Mouse (Mus musculus) mouse embryonic stem cell (cell line): ENCODE data around the gene Moap1.

Source experiments
- in situ Hi-C, 2 experiments: fragments of 300-500 bp; cut with MboI; formaldehyde crosslinking; loops; 1 replicate in 1 of 2; 3 replicates in 1 of 2; pipeline ENCODE4 v1.14.3; 2019 to 2020; ENCODE audit warnings: low sequenced_read_pairs in 2 of 2, low pct_unique_long_range_greater_than_20kb in 1 of 2, mixed read lengths in 1 of 2; ENCODE audit not compliant: unreplicated experiment in 1 of 2

Moap1 gene

GRCm38 (mm10) chr12:102757055-102757688, 13.7 kb upstream of the Moap1 start:
- in situ Hi-C loops = loop anchor here in 1 of 2 experiments (25.0 kb wide), 1 partner anchor 770 kb away; the partner anchor contains the start of gene Cpsf2

DNA sequence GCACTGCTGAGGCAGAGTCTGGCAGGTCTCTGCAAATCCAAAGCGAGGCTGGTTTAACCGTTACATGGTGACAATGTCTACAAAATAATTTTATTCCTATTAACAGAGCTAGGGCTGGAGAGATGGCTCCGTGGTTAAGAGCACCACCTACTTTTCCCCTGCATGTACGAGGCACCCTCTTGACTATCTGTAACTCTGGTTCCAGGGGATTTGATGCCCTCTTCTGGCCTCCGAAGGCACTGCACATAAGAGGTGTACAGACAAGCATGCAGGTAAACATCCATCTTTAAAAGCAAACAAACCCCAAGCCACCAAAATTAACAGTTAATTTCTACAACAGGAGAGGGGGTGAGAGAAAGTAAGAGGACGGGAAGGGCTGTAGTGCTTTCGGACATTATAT, 12.8 kb upstream of the Moap1 start:
- in situ Hi-C loops = loop anchor here in 1 of 2 experiments (25.0 kb wide), 1 partner anchor 769 kb away; the partner anchor contains the start of gene Cpsf2

- in situ Hi-C loops = no loop called here
Observed at GRCm38 (mm10) chr12:102748256-102748655, 4.8 kb upstream of the Moap1 start.

DNA sequence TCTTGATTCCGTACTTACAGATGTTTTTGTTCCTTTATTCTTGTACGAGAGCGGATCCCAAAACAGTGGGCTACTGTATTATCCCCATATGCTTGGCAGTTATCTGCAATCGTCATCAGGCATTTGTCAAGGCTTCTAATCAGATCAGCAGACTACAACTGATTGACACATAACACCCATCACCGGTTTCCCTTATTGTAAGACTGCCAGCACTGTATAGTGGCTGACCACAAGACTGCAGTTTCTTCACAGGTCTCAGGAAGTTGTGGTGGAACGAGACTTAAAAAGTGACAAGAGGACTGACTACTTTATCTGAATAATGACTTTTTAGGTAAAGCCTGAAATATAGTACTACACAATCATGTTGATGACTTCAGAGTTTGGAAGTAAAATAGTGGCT, 1.4 kb upstream of the Moap1 start:
- in situ Hi-C loops = no loop called here

GRCm38 (mm10) chr12:102743036-102743588, 349 bp downstream of the Moap1 start:
- in situ Hi-C loops = no loop called here

DNA sequence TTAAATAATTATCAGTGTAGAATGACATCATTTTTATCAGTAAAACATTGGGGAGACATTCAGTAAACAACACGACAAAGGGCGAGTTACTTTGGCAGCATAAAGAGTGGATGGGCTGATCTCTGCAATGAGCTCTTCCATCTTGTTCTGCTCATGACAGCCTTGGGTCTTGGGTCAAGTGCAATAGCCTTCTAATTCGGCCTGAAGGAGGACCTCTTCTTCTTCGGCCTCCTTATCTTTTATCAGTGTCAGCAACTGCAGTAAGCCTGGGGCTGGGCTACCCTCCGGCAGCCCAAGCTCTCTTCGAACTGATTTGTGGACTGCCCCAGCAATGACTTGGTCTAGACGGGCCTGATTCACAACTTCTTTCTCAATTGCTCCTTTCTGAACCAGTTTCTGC, 1.4 kb downstream of the Moap1 start:
- in situ Hi-C loops = no loop called here

GRCm38 (mm10) chr12:102740285-102740684, 3.2 kb downstream of the Moap1 start:
- in situ Hi-C loops = no loop called here

- in situ Hi-C loops = no loop called here
Observed at GRCm38 (mm10) chr12:102739096-102739495, 4.4 kb downstream of the Moap1 start.

DNA sequence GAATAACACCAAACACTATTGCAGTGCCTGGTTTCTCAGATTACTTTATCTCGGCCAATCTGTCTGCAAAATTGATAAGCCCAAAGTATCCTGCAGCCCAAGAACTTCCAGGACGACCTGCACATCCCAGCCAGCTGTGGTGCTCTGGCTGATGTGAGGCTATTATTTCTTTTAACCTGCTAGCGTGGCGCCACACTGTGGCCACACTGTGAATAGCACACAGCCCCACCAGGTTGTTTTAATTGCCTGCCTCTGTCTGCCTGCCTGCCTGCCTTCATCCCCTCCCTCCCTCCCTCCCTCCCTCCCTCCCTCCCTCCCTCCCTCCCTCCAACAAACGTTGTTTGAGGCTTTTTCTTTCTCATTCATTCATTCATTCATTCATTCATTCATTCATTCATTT, 10.1 kb downstream of the Moap1 start:
- in situ Hi-C loops = no loop called here

DNA sequence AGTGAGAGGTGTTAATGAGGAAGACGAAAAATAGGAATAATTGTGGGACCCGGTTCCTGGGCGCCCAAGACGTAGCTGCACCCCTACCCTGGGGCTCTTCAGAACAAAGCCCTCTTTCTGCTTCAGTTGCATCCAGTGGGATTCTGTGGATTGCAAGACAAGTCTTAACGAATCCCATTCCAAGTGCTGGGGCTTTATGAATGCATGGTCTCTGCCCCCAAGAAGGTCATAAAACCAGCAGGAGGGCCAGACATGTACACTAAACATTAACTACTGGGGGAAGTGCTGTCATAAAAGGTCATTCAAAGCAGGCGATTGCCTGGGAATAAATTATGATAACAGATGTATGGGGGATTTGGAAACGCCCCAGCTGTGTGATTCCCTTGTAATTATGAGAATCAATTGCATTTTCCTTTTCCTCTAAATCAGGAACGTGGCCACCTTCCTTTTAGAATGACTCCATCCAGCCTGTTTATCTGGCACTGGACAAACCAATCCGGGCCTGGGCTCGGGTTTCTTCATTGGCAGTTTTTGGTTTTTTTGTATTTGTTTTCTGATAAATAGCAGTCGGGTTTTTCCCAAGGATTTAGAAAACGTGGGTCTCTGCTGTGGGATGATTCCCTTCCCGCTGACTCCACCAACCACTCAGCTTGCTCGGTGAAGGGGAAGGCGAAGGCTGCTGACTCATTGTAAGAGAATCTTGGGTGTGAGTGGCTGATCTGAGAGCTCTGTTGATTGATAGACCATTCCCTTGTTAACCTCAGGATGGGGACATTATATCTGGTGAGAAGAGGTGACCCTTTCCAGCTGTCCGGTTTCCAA, 12.5 kb downstream of the Moap1 start:
- in situ Hi-C loops = no loop called here

DNA sequence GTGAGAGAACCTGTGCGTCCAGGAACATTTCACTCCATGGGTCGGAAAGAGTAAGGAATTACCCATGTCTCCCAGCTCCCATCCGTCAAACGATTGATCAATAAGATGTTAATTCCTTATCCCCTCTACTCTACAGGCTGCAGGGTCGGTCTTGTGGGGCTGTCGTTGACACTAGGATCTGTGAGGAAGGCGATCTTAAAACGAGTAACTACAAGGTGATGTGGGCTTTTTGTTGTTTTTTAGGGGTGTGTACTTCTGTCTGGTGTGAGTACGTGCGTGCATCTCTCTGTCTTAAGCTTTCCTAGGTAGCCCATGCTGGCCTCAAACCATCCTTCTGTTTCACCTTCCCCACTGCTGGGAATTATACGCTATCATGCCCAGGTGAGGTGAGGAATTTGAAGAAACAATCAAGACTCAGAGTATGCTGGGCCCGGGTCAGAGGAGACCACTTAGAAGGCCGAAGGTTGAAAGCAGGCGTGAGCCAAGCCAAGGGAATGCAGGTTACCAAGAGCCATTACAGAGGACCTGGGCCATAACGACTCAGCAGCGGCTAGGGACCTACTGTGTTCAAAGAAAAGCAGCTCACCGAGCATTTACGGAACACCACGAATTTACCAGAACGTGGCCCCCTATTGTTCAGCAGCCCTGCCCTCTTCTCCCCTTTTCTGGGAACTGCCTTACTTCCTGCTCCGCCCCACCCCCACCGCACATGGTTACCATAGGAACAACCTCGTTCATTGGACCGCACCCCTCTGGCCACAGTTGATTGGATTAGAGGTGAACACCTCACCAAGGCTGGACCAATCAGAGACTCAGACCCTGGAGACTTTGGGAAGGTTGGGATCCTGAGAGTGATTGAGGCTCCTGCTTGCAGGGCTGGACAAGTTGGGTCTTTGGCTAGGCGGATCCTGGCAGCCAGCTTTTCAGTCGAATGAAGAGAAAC, 13.3 kb downstream of the Moap1 start:
- in situ Hi-C loops = loop anchor here in 1 of 2 experiments (10.0 kb wide), 1 partner anchor 205 kb away; no protein-coding TSS in a partner anchor

- in situ Hi-C loops = loop anchor here in 1 of 2 experiments (10.0 kb wide), 1 partner anchor 201 kb away; no protein-coding TSS in a partner anchor
Observed at GRCm38 (mm10) chr12:102725761-102726175, 17.7 kb downstream of the Moap1 start.

DNA sequence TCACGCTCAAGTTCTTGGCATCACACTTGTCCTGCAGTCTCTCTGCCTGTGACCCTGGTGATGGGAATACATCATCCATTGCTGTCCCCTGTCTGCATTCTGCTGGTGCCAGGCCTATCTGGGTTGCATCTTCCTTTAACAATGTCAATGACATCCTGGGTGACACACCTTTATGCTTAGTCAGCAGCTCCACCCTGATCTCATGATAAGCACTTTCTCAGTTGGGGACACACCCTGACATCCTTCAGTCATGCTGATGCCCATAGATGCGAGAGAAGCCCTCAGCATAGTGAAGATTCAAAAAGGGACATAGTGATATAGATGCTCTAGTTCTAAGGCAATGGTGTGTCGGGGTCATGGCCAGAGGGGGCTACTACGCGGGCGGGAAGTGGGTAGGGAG, 18.3 kb downstream of the Moap1 start:
- in situ Hi-C loops = loop anchor here in 1 of 2 experiments (10.0 kb wide), 1 partner anchor 200 kb away; no protein-coding TSS in a partner anchor

DNA sequence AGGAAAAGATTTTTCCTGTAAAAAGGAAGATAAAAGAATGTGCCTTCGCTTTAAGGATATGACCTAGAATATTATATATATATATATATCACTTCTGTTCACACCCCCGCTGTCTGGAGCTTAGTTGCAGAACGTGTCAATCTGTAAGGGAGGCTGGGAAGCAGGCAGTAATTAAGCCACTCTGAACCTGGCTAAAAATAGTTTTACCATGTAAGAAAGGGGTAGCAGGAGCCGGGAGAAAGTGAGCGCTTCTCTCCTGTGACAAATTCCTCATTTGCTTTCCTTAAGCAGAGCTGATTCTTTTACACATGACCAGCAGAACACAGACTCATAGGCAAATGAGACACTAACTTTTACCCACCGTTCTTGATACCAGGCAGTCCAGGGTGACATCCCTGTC, 19.6 kb downstream of the Moap1 start:
- in situ Hi-C loops = loop anchor here (5.0 to 10.0 kb wide), 2 partner anchors 197 to 199 kb away; no protein-coding TSS in a partner anchor

GRCm38 (mm10) chr12:102722966-102723365, 20.5 kb downstream of the Moap1 start:
- in situ Hi-C loops = loop anchor here (5.0 to 10.0 kb wide), 2 partner anchors 196 to 198 kb away; no protein-coding TSS in a partner anchor

DNA sequence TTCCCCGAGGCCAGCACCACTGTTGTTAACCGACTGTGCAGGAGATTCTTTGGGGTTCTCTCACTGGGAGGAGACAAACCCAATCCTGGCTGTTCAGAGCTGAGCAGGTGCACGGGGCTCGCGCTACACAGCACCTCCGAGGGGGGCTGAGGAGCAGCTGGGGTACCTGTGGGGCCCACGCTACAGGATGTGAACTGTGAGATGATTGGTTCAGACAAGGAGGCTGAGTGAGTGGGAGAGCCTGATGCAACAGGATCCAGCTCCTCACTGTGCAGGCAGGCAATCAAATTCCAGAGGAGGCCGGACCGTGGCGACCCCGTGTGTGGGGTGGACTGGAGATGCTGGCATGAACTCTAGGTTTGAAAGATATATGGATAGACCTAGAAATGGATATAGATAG, 21.0 kb downstream of the Moap1 start:
- in situ Hi-C loops = loop anchor here (5.0 to 10.0 kb wide), 2 partner anchors 195 to 198 kb away; no protein-coding TSS in a partner anchor

- in situ Hi-C loops = loop anchor here (5.0 to 10.0 kb wide), 2 partner anchors 192 to 195 kb away; no protein-coding TSS in a partner anchor
Observed at GRCm38 (mm10) chr12:102719552-102720315, 23.7 kb downstream of the Moap1 start.
